Mouse (Mus musculus): ENCODE measurements around the gene Lrrfip1.

DNA sequence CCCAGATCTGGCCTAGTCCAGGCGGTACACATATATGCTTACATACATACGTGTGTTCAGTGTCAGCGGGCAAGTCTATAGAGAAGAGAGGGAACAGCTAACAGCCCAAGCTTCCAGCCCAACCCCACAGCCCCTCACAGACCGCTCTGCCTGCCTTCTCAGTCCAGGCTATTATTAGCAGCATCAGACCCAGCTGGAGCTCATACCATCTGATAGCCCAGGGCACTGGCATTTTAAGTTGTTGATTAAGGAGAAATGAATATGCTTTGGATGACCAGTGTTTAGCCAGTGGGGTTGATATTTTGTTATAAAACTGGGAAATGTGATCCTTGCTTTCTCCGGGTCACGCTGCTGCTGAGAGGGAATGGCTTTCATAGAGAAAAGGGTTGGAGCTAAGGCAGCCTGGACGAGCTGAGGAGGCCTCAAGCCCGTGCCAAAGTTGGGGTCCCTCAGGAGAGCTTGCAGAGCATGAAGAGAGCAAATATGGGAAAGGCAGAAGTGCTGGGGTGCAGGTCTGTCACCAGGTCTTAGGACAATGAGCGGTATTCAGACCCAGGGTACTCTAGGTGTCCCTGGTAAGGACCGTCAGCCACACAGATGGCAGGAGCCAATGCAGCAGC is 73.2 kb downstream of the Lrrfip1 start:
- TF ChIP-seq CTCF (IDR thresholded peaks at IDR 0.05; ENCODE audit: low read depth, low read length) (no peak), POLR2A (IDR thresholded peaks at IDR 0.05; ENCODE audit: insufficient read depth, low read length) (no peak)

All from ES-Bruce4 (cell line).